Mouse (Mus musculus): ENCODE measurements around the gene Asic1. TPM values are rescaled to one million over a fixed set of nuclear protein-coding genes. Genes with fewer than 3 reads are reported as not detected.

The Asic1 gene
- 0.29 TPM for polyA plus RNA-seq (2014; fragmentation: Illumina TruSeq; extraction: RNeasy Lipid Tissue Mini Kit (QIAGEN cat#74804); ENCODE audit: low read depth, low replicate concordance)

GRCm38 (mm10) chr15:99670154-99670821 is at the start of gene Asic1:
Gene Asic1, plus strand, starts transcription at chr15:99670368.

GRCm38 (mm10) chr15:99651163-99651872 is 18.9 kb upstream of the Asic1 start, which contains the start of gene Racgap1:
Gene Racgap1, minus strand, starts transcription at chr15:99651656.

GRCm38 (mm10) chr15:99701999-99702900 is 32.1 kb downstream of the Asic1 start, which contains the start of gene Smarcd1:
Gene Smarcd1, plus strand, starts transcription at chr15:99702129.

DNA sequence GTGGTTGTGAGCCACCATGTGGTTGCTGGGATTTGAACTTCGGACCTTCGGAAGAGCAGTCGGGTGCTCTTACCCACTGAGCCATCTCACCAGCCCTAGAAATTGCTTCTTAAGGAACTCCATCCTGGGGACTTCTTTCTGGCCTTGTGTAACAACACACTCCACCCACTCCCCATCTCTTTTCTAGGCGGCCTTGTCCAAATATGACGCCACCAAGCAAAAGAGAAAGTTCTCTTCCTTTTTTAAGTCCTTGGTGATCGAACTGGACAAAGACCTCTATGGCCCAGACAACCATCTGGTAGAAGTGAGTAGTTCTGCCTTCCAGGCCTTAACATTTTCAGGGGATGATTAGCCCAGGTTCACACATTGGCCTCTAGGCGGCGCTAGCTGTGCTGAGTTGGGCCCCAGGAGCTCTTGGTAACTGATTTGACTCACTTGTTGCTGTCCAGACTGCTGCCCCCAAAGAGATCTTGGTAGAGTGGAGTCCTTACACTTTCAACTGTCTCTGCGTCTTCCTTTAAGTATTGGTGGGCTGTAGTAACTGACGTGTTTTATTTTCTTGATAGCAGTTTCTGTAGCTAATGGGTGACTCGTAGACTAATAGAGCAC is 35.4 kb downstream of the Asic1 start, which contains the start of gene Gm17349:
TSS of gene Gm17349 (minus strand) at position 51 of the 609 bp plus-strand sequence.

GRCm38 (mm10) chr15:99717386-99718334 is 47.5 kb downstream of the Asic1 start, which contains the start of gene Gpd1:
Gene Gpd1, plus strand, starts transcription at chr15:99717515.

DNA sequence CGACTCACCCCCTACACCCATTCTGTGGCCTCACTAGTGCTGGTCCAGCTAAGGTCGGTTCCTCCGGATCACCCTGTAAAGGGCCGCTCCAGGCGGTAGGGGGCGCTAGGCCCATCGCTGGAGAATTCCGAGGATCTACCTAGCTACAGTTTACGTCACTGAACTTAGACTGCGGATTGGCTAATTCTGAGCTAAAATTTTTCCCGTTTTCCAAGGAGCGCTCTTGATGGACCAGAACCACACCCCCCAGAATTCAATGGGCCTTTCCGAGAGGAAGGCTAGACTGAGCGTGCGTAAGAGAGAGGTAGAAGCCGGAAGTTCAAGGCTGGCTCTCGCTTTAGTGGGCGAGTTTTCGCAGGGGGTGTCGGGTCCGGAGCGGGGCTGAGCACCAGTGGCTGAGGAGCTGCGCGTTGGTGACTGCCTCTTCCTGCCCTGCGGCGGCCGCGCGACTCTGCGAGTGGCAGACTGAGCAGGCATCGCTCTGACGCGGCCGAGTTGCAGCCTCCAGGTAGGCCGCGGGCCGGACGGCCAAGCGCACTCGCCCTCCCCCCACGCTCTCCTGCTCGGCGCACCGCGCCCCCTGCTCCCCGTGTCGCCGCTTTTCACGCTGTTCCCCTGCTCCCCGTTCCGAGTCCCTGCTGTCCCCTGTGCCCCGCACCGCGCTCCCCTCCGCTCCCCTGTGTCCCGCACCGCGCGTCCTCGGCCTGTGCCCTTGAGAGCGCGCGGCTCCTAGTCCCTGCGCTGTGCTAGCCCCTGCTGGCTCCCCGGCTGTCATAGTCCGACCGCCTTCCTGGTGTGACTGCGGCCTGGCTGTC is 55.4 kb downstream of the Asic1 start, which contains the start of gene Cox14:
TSS of gene Cox14 (plus strand) at position 278 of the 815 bp plus-strand sequence.

Other genes starting within 250 kb of the Asic1 start
- gene Nckap5l, start 212.6 kb upstream of the Asic1 start, polyA plus RNA-seq (2014; fragmentation: Illumina TruSeq; extraction: RNeasy Lipid Tissue Mini Kit (QIAGEN cat#74804); ENCODE audit: low read depth, low replicate concordance): 0.52 TPM
- 0.99 TPM for gene Bcdin3d, start 195.6 kb upstream of the Asic1 start, polyA plus RNA-seq (2014; fragmentation: Illumina TruSeq; extraction: RNeasy Lipid Tissue Mini Kit (QIAGEN cat#74804); ENCODE audit: low read depth, low replicate concordance)
- 2.4 TPM for gene Faim2, start 142.2 kb upstream of the Asic1 start, polyA plus RNA-seq (2014; fragmentation: Illumina TruSeq; extraction: RNeasy Lipid Tissue Mini Kit (QIAGEN cat#74804); ENCODE audit: low read depth, low replicate concordance)
- not detected for gene Aqp2, start 91.3 kb upstream of the Asic1 start, polyA plus RNA-seq (2014; fragmentation: Illumina TruSeq; extraction: RNeasy Lipid Tissue Mini Kit (QIAGEN cat#74804); ENCODE audit: low read depth, low replicate concordance)
- not detected for gene Aqp5, start 79.6 kb upstream of the Asic1 start, polyA plus RNA-seq (2014; fragmentation: Illumina TruSeq; extraction: RNeasy Lipid Tissue Mini Kit (QIAGEN cat#74804); ENCODE audit: low read depth, low replicate concordance)
- gene Aqp6, start 69.0 kb upstream of the Asic1 start, polyA plus RNA-seq (2014; fragmentation: Illumina TruSeq; extraction: RNeasy Lipid Tissue Mini Kit (QIAGEN cat#74804); ENCODE audit: low read depth, low replicate concordance): not detected
- 6.4 TPM for gene Racgap1, start 18.7 kb upstream of the Asic1 start, polyA plus RNA-seq (2014; fragmentation: Illumina TruSeq; extraction: RNeasy Lipid Tissue Mini Kit (QIAGEN cat#74804); ENCODE audit: low read depth, low replicate concordance)
- 10.0 TPM for gene Smarcd1, start 31.8 kb downstream of the Asic1 start, polyA plus RNA-seq (2014; fragmentation: Illumina TruSeq; extraction: RNeasy Lipid Tissue Mini Kit (QIAGEN cat#74804); ENCODE audit: low read depth, low replicate concordance)
- not detected for gene Gm17349, start 35.1 kb downstream of the Asic1 start, polyA plus RNA-seq (2014; fragmentation: Illumina TruSeq; extraction: RNeasy Lipid Tissue Mini Kit (QIAGEN cat#74804); ENCODE audit: low read depth, low replicate concordance)
- 18.1 TPM for gene Gpd1, start 47.1 kb downstream of the Asic1 start, polyA plus RNA-seq (2014; fragmentation: Illumina TruSeq; extraction: RNeasy Lipid Tissue Mini Kit (QIAGEN cat#74804); ENCODE audit: low read depth, low replicate concordance)
- gene Cox14, start 55.2 kb downstream of the Asic1 start, polyA plus RNA-seq (2014; fragmentation: Illumina TruSeq; extraction: RNeasy Lipid Tissue Mini Kit (QIAGEN cat#74804); ENCODE audit: low read depth, low replicate concordance): 50.7 TPM
- 77.7 TPM for gene Cers5, start 102.5 kb downstream of the Asic1 start, polyA plus RNA-seq (2014; fragmentation: Illumina TruSeq; extraction: RNeasy Lipid Tissue Mini Kit (QIAGEN cat#74804); ENCODE audit: low read depth, low replicate concordance)
- 33.5 TPM for gene Lima1, start 205.1 kb downstream of the Asic1 start, polyA plus RNA-seq (2014; fragmentation: Illumina TruSeq; extraction: RNeasy Lipid Tissue Mini Kit (QIAGEN cat#74804); ENCODE audit: low read depth, low replicate concordance)

Measured in adrenal gland, adult 10 weeks (tissue).